Mouse (Mus musculus) neural tube, embryonic 11.5 days (tissue): ENCODE data around the gene Prkag1. TPM values are rescaled to one million over a fixed set of nuclear protein-coding genes. Genes with fewer than 3 reads are reported as not detected.

Experiments used
- ATAC-seq: fragments of 200-750 bp; cut with Nextera tagmentation; 2 replicates; pipeline ENCODE4 v1.8.0; 2017; ENCODE audit warnings: moderate number of reproducible peaks, mild to moderate bottlenecking, moderate TSS enrichment, moderate library complexity; ENCODE audit not compliant: insufficient read depth, low FRiP score, low TSS enrichment
- DNase-seq: peaks from one replicate; pipeline ENCODE4 v3.0.0-alpha.2; 2015; ENCODE audit warnings: low spot score
- H3K27ac ChIP-seq: fragments of 300-500 bp; sonication (generic); 2 replicates; pipeline ENCODE4 v1.5.1; 2014; ENCODE audit warnings: low read depth, mild to moderate bottlenecking, low read length
- H3K27me3 ChIP-seq: fragments of 300-500 bp; sonication (generic); 2 replicates; pipeline ENCODE4 v1.6.1; 2014; ENCODE audit warnings: mild to moderate bottlenecking, low read length, mixed read lengths; ENCODE audit not compliant: control insufficient read depth, insufficient read depth
- H3K36me3 ChIP-seq: fragments of 300-500 bp; sonication (generic); 2 replicates; pipeline ENCODE4 v1.6.1; 2014; ENCODE audit warnings: mild to moderate bottlenecking, low read length, moderate library complexity, mixed read lengths; ENCODE audit not compliant: control insufficient read depth, insufficient read depth
- H3K4me1 ChIP-seq: fragments of 300-500 bp; sonication (generic); 2 replicates; pipeline ENCODE4 v1.6.1; 2014; ENCODE audit warnings: low read length, mixed read lengths; ENCODE audit not compliant: control insufficient read depth, insufficient read depth
- H3K4me2 ChIP-seq: fragments of 300-500 bp; sonication (generic); 2 replicates; pipeline ENCODE4 v1.6.1; 2014; ENCODE audit warnings: low read depth, mild to moderate bottlenecking, moderate library complexity
- H3K4me3 ChIP-seq: fragments of 300-500 bp; sonication (generic); 2 replicates; pipeline ENCODE4 v1.5.1; 2014; ENCODE audit warnings: low read depth, low read length
- H3K9ac ChIP-seq: fragments of 300-500 bp; sonication (generic); 2 replicates; pipeline ENCODE4 v1.6.1; 2014; ENCODE audit warnings: mild to moderate bottlenecking, low read length
- H3K9me3 ChIP-seq: fragments of 300-500 bp; sonication (generic); 2 replicates; pipeline ENCODE4 v1.6.1; 2016; ENCODE audit warnings: low read length; ENCODE audit not compliant: control insufficient read depth
- WGBS: fragments of 180-500 bp; shearing (Covaris S2); extraction: QIAGEN DNeasy Blood & Tissue Kit; methylation state at CpG from one replicate; pipeline ENCODE4 v1.1.7; 2014; 5-methylcytosine and 5-hydroxymethylcytosine counted together
- polyA plus RNA-seq: library from polyadenylated mRNA; unstranded; fragments of >200 nt; fragmentation: Nextera tagmentation; extraction: Ambion mirVana; gene quantifications from 2 replicates; pipeline ENCODE4 v1.2.1, GENCODE M21; 2014

The Prkag1 gene
- polyA plus RNA-seq, 1 experiment from 2014 or later: 73.1 TPM

DNA sequence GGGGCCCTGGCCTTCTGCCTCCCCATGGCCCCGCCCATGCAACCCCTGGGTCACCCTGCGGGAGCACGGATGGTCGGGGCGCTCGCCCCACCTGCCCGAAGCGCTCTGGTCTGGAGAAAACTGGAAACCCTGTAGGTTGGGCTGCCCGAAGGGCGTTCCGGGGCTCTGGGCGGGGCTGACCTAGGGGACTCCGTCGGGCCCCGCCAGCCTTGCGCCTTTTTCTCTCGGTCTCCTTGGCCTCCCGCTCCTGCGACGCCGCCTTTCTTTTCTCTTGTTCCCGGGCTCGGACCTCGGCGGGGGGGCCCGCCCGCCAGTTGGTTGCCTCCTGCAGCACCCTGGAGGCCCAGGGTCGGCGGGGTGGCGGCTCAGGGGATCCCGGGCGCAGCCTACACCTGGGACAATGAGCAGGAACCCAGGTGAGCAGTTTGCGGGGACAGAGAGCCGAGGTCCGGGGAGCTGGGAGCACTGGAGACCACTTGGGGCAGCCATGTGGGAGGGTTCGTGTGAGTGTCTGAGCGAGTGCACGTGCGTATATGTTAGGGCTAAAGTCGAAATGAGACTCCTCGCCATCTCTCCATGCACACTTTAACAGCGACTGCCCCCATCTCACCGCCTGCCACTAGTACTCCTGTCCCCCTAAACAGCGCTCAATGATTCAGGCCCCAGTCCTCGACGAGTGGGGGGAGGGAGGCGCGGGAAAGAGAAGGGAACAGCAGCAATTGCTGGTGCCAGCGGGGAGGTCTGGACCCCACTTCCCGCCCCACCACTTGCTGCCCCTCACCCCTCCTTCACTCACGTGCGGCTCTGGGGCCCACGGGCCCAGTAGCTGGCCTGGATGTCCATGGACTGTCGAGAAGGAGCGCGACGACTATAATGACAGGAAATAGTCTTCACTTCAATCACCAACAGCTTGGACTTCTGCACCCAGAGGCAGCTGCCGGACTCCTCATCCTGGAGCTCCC is 24.2 kb downstream of the Prkag1 start:
- 1% methylated on average over 58 of the region's 58 CpGs for WGBS
- no peak overlapping the region for H3K27ac ChIP-seq

DNA sequence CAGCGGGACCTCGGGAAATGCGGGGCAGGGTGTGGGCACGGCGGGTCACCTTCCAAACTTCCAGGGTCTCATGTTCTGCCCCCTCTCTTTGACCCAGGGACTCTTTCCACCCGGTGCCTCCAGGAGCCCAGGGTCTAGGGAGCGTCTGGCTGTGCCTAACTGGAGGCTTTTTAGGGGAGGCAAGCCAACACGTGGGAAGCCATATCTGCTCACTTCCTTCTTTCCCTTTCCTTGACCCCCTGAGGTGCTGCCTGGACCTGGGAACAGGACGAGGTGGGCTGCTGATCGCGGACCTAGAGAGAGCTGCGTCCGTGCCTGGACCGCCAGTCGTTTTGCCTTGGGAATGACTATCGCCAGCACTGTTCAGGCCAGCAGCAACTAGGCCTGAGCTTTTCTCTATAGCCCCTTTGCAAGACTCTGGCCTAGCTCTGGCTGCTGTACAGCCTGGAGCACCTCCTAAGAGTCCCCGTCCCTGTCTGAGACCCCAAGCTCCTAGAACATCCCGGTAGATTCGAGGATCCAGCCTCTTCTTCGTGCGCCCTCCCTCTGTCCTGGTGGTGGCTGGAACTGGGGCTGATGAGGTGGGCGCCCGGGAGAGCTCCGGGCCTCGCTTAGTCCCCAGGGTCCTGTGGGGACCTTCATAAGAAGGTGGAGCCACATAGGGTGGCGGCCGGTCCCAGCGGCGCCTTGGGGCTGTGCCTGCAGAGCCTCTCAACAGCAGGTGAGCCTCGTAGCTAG is 25.1 kb downstream of the Prkag1 start:
- ATAC-seq (no peak), DNase-seq (peak; percentile 31)
- Histone ChIP-seq H3K4me2 (peak overlapping the region; percentile 79), H3K27me3 (peaks cover 86% of the 10 kb centered on the region), H3K27ac (no peak overlapping the region), H3K36me3 (no peaks in the 10 kb centered on the region), H3K9me3 (no peaks in the 10 kb centered on the region), H3K9ac (peak overlapping the region; percentile 60; the same call in 1 of the 2 replicates), H3K4me3 (peak overlapping the region; percentile 40), H3K4me1 (peaks cover 30% of the 10 kb centered on the region)
- WGBS: 2% methylated on average over 30 of the region's 30 CpGs

More for the DNA sequence above, 24.2 kb downstream of the Prkag1 start:
- Histone ChIP-seq H3K9me3 (no peaks in the 10 kb centered on the region), H3K4me1 (peaks cover 30% of the 10 kb centered on the region), H3K36me3 (no peaks in the 10 kb centered on the region), H3K4me2 (peak overlapping the region; percentile 48), H3K27me3 (peaks cover 78% of the 10 kb centered on the region), H3K9ac (peak overlapping the region; percentile 32; the same call in 1 of the 2 replicates), H3K4me3 (peak overlapping the region; percentile 33)
- ATAC-seq (no peak), DNase-seq (peak; percentile 22)

DNA sequence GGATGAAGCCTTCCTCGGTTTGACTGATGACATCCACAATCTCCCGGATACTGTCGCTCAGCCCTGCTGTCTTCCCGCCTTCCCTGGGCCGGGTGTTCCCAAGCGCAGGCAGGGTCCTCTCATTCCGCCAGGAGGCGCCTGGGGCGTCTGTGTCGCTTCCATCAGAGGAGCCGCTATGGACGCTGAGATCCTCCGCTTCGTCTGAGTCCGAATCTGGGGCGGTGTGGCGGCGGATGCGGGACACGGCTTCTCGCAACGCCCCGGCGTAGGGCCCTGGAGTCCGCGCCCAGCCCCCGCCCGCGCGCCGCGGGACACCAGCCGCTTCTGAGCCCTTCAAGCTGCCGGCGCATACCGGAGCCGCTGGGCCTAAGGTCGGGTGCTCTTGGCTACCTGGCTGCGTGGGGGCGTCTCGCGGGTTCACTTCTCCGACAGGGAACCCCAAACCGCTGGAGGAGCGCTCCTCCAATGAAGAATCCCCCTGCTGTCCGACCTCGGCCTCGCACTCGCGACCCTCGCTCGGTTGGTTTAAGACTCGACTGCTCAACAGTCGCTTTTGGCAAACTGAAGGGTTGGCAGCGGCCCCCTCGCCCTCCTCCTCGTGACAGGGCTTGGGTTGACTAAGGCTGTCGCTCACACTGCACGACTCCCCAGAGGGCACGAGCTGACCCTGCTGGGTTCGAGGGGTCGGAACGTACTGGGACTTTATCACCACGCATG is 25.8 kb downstream of the Prkag1 start:
- peak overlapping the region; percentile 60 for H3K9ac ChIP-seq
- H3K27me3 ChIP-seq: peaks cover 94% of the 10 kb centered on the region
- ATAC-seq (peak; percentile 46; the same call in 1 of the 2 replicates), DNase-seq (peak; percentile 86)
- H3K4me3 ChIP-seq: peak overlapping the region; percentile 40
- H3K4me2 ChIP-seq: peak overlapping the region; percentile 79
- no peak overlapping the region for H3K27ac ChIP-seq
- H3K36me3 ChIP-seq: no peaks in the 10 kb centered on the region
- peaks cover 30% of the 10 kb centered on the region for H3K4me1 ChIP-seq
- no peaks in the 10 kb centered on the region for H3K9me3 ChIP-seq
- WGBS: under 1% methylated on average over 64 of the region's 64 CpGs

DNA sequence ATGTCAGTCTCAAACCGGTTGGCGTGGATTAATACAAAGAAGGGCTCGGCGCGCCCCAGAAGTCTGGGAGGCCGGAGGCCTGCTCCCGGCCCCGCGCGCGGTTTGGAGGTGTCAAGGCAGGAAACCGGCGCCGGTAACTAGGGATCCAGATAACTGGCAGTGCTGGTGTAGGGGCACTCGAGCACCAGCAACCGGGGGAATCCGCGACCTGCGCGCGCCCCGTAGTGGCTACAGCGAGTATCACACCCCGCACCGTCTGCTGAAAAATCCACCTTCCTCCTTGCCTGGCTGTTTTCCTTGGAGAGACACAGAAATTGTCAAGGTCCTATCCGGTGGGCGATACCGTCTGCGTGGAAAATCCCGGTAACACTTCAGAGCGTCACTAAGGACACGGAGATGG is 27.3 kb downstream of the Prkag1 start:
- H3K9me3 ChIP-seq: no peaks in the 10 kb centered on the region
- ATAC-seq (no peak), DNase-seq (peak; percentile 88)
- H3K4me1 ChIP-seq: peaks cover 32% of the 10 kb centered on the region
- no peak overlapping the region for H3K4me2 ChIP-seq
- peaks cover 96% of the 10 kb centered on the region for H3K27me3 ChIP-seq
- peak overlapping the region; percentile 10; the same call in 1 of the 2 replicates for H3K4me3 ChIP-seq
- H3K9ac ChIP-seq: no peak overlapping the region; the same call in 1 of the 2 replicates
- H3K27ac ChIP-seq: no peak overlapping the region
- H3K36me3 ChIP-seq: no peaks in the 10 kb centered on the region
- 1% methylated on average over 32 of the region's 32 CpGs for WGBS

DNA sequence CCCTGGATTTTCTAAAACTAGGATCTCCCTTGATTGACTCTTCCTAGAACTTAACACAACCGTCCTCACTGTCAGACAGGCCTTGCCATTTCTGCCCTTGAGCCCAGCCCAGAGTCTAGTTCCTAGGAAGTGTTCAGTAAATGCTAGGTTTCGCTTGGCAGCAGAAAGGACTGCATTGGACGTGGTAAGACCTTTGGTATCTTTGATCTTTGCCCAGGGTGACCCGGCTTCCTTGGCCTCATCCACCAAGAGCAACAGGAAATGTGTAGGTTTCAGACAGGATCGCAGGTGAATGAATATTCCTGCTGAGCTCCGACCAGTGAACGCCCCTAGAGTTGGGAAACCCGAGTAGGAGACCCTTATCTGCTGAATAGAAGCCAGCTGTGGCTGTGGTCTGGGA is 28.4 kb downstream of the Prkag1 start:
- peaks cover 37% of the 10 kb centered on the region for H3K4me1 ChIP-seq
- WGBS: 5% methylated on average over 8 of the region's 8 CpGs

DNA sequence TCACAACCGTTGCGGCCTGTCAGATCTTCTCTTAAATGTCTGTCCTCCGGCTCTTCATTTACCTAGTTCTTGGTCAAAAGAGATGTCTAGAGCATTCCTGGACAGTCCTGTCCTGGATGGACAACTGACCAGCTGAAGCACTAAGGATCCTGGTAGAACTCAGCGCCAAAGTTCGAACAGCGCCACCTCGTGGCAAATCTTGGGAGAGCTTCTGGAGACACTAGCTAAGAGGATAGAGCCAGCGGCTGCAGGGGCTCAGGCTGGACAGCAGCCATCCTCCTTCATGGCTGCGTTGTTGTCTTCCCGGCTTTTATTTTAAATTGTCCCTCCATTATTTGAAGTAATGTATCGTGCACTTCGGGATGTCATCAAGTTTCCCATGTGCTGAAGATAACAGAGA is 31.9 kb downstream of the Prkag1 start:
- no peak overlapping the region for H3K27ac ChIP-seq
- ATAC-seq (no peak), DNase-seq (peak; percentile 90)
- H3K4me3 ChIP-seq: no peak overlapping the region
- no peak overlapping the region for H3K9ac ChIP-seq
- H3K4me1 ChIP-seq: peaks cover 26% of the 10 kb centered on the region
- no peaks in the 10 kb centered on the region for H3K9me3 ChIP-seq
- H3K27me3 ChIP-seq: peaks cover 92% of the 10 kb centered on the region
- 9% methylated on average over 12 of the region's 12 CpGs for WGBS
- no peak overlapping the region for H3K4me2 ChIP-seq
- H3K36me3 ChIP-seq: no peaks in the 10 kb centered on the region

More for the DNA sequence above, 28.4 kb downstream of the Prkag1 start:
- H3K4me2 ChIP-seq: no peak overlapping the region
- H3K27ac ChIP-seq: no peak overlapping the region
- DNase-seq (peak; percentile 10), ATAC-seq (no peak)
- no peaks in the 10 kb centered on the region for H3K9me3 ChIP-seq
- peaks cover 94% of the 10 kb centered on the region for H3K27me3 ChIP-seq
- H3K9ac ChIP-seq: no peak overlapping the region
- no peak overlapping the region for H3K4me3 ChIP-seq
- H3K36me3 ChIP-seq: no peaks in the 10 kb centered on the region

DNA sequence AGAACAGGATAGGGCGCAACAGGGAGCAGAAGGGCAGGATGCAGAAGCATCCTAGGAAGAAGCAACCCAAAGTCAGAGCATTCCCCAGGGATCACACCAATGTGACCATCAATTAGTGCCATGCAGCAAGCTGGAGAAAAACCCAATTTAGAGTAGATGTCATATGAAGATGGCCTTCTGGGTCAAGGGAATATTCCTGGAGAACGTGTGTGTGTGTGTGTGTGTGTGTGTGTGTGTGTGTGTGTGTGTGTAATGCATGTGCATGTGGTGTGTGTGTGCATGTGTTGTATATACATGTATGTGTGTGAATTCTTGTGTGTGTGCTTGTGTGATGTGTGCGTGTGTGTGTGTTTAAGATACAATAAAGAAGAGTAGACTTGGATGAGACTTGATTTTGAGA is 32.4 kb downstream of the Prkag1 start:
- Histone ChIP-seq H3K9ac (no peak overlapping the region), H3K36me3 (no peaks in the 10 kb centered on the region), H3K27ac (no peak overlapping the region), H3K4me3 (no peak overlapping the region), H3K4me2 (no peak overlapping the region), H3K9me3 (no peaks in the 10 kb centered on the region), H3K27me3 (peaks cover 93% of the 10 kb centered on the region), H3K4me1 (peaks cover 21% of the 10 kb centered on the region)
- DNase-seq (no peak), ATAC-seq (no peak)
- WGBS: 42% methylated on average over 3 of the region's 3 CpGs

DNA sequence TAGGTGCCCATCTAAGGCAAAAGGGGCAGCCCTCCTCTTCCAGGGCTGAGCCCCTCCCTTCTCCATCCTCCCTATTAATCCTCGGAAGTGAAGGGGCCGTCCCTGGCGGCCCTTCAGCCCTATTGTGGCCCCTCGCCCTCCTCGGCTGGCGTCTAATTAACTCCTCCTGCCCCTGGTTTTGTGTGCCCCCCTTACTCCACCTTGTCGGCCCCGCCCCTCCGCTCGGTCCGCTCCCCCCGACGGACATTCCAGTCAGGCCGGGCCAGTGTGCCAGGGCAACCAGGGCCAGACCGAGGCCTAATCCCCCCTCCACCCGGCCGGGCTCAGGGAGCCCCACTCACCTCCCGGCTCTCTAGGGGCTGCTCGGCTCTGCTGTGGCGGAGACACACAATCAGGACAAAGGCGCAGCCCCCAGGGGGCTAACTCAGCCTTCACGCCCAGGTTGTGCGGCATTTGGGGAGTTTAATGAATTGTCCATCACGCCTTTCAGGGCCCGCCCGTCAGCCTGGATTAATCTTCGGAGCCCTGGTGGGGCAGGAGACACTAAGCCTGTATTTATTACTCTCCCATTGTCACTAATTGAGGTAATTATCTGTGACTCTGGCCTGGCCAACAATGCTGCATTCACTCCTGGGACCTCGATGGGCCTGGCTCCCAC is 33.4 kb downstream of the Prkag1 start:
- H3K9ac ChIP-seq: no peak overlapping the region
- H3K36me3 ChIP-seq: no peaks in the 10 kb centered on the region
- DNase-seq (peak; percentile 94), ATAC-seq (peak; percentile 96)
- H3K27me3 ChIP-seq: peaks cover 93% of the 10 kb centered on the region
- WGBS: 2% methylated on average over 28 of the region's 28 CpGs
- H3K4me2 ChIP-seq: peak overlapping the region; percentile 19; the same call in 1 of the 2 replicates
- peaks cover 26% of the 10 kb centered on the region for H3K4me1 ChIP-seq
- no peak overlapping the region for H3K4me3 ChIP-seq
- no peaks in the 10 kb centered on the region for H3K9me3 ChIP-seq
- H3K27ac ChIP-seq: 0 out of 2 replicates have a peak overlapping the region, but pooled peaks have one; percentile 44
